Mouse (Mus musculus) CH12.LX (cell line): Measurements from ENCODE around the gene Pdlim3.

Experiments
- CHD1 ChIP-seq: IDR thresholded peaks from 2 replicates; pipeline ENCODE4 v1.6.1; 2012; ENCODE audit warnings: low read depth, low read length, improper control_type of control experiment, inconsistent platforms
- CTCF ChIP-seq, 2 experiments: IDR thresholded peaks in 1 of 2; conservative IDR thresholded peaks in 1 of 2; 2 replicates each; pipeline ENCODE4 v1.5.1; 2011 to 2012; ENCODE audit warnings: low read depth in 2 of 2, low read length in 2 of 2, improper control_type of control experiment in 1 of 2, inconsistent platforms in 1 of 2, mild to moderate bottlenecking in 1 of 2, moderate library complexity in 1 of 2
- E2F4 ChIP-seq: IDR thresholded peaks from 2 replicates; pipeline ENCODE4 v1.6.1; 2011; ENCODE audit warnings: low read depth, low read length, improper control_type of control experiment; ENCODE audit not compliant: insufficient replicate concordance
- MAFK ChIP-seq: IDR thresholded peaks from 2 replicates; pipeline ENCODE4 v1.6.1; 2011; ENCODE audit warnings: low read length, improper control_type of control experiment; ENCODE audit not compliant: insufficient replicate concordance
- MAX ChIP-seq: IDR thresholded peaks from 2 replicates; pipeline ENCODE4 v1.6.1; 2011; ENCODE audit warnings: low read length, improper control_type of control experiment
- NELFE ChIP-seq: IDR thresholded peaks from 2 replicates; pipeline ENCODE4 v1.6.1; 2011; ENCODE audit warnings: low read depth, low read length, improper control_type of control experiment
- POLR2A ChIP-seq: IDR thresholded peaks from 2 replicates; pipeline ENCODE4 v1.6.1; 2011; ENCODE audit warnings: low read depth, mild to moderate bottlenecking, improper control_type of control experiment, low read length
- POLR2AphosphoS2 ChIP-seq: IDR thresholded peaks from 2 replicates; pipeline ENCODE4 v1.6.1; 2011; ENCODE audit warnings: low read depth, low read length, improper control_type of control experiment
- RAD21 ChIP-seq: IDR thresholded peaks from 2 replicates; pipeline ENCODE4 v1.6.1; 2011; ENCODE audit warnings: low read depth, mild to moderate bottlenecking, low read length, improper control_type of control experiment, moderate library complexity
- SIN3A ChIP-seq: IDR thresholded peaks from 2 replicates; pipeline ENCODE4 v1.6.1; 2012; ENCODE audit warnings: low read length, improper control_type of control experiment, inconsistent platforms
- USF2 ChIP-seq: conservative IDR thresholded peaks from 2 replicates; pipeline ENCODE4 v1.6.1; 2011; ENCODE audit warnings: low read depth, low read length, improper control_type of control experiment
- ZC3H11A ChIP-seq: IDR thresholded peaks from 2 replicates; pipeline ENCODE4 v1.6.1; 2012; ENCODE audit warnings: low read depth, mild to moderate bottlenecking, inconsistent platforms, low read length, improper control_type of control experiment
- ZKSCAN1 ChIP-seq: IDR thresholded peaks from 2 replicates; pipeline ENCODE4 v1.6.1; 2012; ENCODE audit warnings: low read depth, inconsistent platforms, low read length, improper control_type of control experiment, borderline replicate concordance

DNA sequence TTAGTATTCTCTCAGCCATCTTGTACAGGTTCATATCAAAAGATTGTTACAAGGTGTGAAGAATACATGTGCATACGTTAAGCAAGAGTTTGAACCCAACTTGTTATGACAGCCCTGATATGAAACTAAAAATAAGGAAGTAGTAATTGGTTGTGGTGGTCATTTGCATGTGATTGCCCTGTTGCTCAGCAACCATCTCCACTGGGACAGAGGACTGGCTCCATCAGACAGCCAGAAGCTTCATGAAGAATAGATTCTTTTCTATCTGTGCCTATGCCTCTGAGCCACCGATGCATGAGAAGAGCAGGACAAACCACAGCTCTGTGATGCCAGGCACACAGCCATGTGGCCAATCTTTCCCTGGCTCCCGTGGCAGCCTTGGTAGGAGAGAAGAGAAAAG lies 14.5 kb downstream of the Pdlim3 start:
- no peak for TF ChIP-seq CTCF (conservative IDR thresholded peaks at IDR 0.05 in 1 of 2, IDR thresholded peaks at IDR 0.05 in 1 of 2; ENCODE audit: low read depth in 2 of 2, low read length in 2 of 2)
- TF ChIP-seq RAD21, result no peak
- no peak for TF ChIP-seq ZC3H11A
- TF ChIP-seq POLR2AphosphoS2, result no peak
- no peak for TF ChIP-seq SIN3A
- no peak for TF ChIP-seq E2F4
- peak; percentile 52; the same call in 1 of the 2 replicates for TF ChIP-seq MAX
- no peak for TF ChIP-seq ZKSCAN1
- TF ChIP-seq POLR2A, result no peak
- no peak for TF ChIP-seq MAFK
- no peak for TF ChIP-seq CHD1
- TF ChIP-seq NELFE, result no peak
- TF ChIP-seq USF2, result no peak
